Mouse (Mus musculus) bone marrow macrophage, adult 2 months (primary cell): ENCODE measurements around the gene Gna11. TPM values are rescaled to one million over a fixed set of nuclear protein-coding genes. Genes with fewer than 3 reads are reported as not detected.
A peak's percentile ranks its signal among the peaks of the same experiment; 100 is the strongest.

Experiments
- H3K27ac ChIP-seq: 2 replicates; pipeline ENCODE4 v1.5.1; 2012; ENCODE audit warnings: low read depth, low read length; ENCODE audit not compliant: insufficient read depth
- H3K4me1 ChIP-seq: 2 replicates; pipeline ENCODE4 v1.6.1; 2012; ENCODE audit warnings: low read length; ENCODE audit not compliant: control insufficient read depth, insufficient read depth
- H3K4me3 ChIP-seq: 2 replicates; pipeline ENCODE4 v1.5.1; 2012; ENCODE audit warnings: mild to moderate bottlenecking, low read length, moderate library complexity; ENCODE audit not compliant: insufficient read depth
- CTCF ChIP-seq: IDR thresholded peaks from 2 replicates; pipeline ENCODE4 v1.5.1; 2012; ENCODE audit warnings: low read depth, mild to moderate bottlenecking, low read length, moderate library complexity
- POLR2A ChIP-seq: IDR thresholded peaks from 2 replicates; pipeline ENCODE4 v1.6.1; 2012; ENCODE audit warnings: mild to moderate bottlenecking, low read depth, low read length, borderline replicate concordance
- polyA plus RNA-seq: library from polyadenylated mRNA; stranded (reverse); fragments of >200 nt; gene quantifications from 2 replicates; pipeline ENCODE4 v1.2.4, GENCODE M21; 2012; ENCODE audit not compliant: missing spikeins, insufficient read depth, insufficient read length

Gene Gna11
- polyA plus RNA-seq, 1 experiment: 10.5 TPM

DNA sequence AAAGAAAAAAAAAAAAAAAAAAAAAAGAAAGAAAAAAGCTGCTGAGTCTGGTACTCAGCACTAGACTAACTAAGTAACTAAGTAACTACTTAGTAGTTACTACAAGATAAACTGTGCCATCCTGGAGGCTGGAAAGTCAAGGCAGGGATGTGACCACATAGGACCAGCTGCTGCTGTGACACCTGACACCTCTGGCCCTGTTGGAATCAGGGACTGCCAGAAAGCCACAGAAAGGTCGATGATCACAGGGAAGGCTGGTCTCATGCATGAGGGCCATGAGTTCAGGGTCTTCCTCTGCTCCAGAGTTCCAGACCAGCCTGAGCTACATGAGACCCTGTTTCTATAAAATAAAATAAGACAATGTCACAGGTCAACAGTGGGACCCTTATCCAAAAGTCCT is 12.5 kb upstream of the Gna11 start:
- H3K4me3 ChIP-seq: no peak overlapping the region
- TF ChIP-seq POLR2A (no peak), CTCF (no peak)
- H3K27ac ChIP-seq: no peak overlapping the region
- peaks cover 9% of the 10 kb centered on the region for H3K4me1 ChIP-seq

DNA sequence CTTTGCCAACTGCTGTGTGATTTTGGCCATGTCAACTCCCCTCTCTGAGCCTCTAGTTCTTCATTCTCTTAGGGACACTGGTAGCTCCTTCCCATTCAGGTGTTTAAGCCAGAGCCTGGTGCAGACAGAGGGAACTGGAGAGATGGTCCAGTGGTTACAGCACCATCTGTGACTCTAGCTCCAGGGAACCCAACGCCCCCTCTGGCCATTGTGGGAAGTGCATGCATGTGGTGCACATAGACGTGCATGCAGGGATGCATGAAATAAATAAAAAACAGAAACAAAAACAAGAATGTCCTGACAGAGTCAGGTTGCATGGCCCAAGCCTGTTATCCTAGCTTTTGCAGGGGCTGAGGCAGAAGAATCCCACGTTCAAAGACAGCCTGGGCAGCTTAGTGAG is 11.3 kb upstream of the Gna11 start:
- H3K27ac ChIP-seq: no peak overlapping the region
- H3K4me3 ChIP-seq: no peak overlapping the region
- peaks cover 2% of the 10 kb centered on the region for H3K4me1 ChIP-seq
- TF ChIP-seq CTCF: 0 out of 2 replicates have a peak, but pooled peaks have one; percentile 26
- no peak for TF ChIP-seq POLR2A

DNA sequence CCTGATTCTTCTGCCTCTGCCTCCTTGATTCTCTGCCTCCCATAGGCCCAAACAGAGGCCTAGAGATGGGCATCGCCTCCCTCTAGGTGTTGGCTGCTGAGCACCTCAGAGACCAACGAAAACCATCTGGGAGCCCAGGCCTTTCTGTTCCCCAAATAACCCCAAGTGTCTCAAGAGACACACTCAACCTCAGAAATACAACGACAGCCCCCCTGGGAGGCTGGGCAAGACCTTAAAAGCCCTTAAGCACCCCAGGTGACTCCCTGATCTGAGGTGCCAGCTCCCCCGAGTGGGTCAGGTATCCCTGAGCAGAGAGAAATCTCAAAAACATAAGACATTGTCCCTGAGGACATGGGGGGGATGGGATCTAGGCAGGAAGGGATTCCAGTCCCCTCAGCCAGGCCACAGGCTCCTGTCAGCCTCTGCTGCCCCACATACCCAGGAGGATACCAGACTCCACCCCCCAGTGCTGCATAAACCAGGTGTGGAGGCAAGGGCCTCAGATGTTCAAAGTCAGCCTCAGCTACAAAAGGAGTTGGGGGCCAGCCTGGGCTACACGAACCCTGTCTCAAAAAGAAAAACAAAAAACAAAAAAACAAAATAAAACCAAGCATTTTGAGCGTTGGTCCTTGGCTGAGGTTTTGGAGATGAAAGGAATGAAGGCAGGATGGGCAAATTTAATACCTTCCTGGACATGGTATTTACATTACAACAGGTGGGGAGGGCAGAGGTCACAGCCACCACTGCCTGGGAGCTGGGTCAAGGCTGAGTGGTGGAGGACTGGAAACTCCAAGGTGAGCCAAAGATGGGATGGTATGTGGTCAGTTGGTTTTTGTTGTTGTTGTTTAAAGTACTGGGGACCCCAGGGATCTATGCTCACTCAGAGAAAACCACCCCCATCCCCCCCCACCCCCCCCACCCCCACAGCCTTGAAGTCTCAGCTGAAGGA is 9.1 kb upstream of the Gna11 start:
- H3K4me1 ChIP-seq: no peaks in the 10 kb centered on the region; the same call in 1 of the 2 replicates
- H3K4me3 ChIP-seq: no peak overlapping the region
- TF ChIP-seq CTCF: no peak
- TF ChIP-seq POLR2A: no peak
- H3K27ac ChIP-seq: no peak overlapping the region

DNA sequence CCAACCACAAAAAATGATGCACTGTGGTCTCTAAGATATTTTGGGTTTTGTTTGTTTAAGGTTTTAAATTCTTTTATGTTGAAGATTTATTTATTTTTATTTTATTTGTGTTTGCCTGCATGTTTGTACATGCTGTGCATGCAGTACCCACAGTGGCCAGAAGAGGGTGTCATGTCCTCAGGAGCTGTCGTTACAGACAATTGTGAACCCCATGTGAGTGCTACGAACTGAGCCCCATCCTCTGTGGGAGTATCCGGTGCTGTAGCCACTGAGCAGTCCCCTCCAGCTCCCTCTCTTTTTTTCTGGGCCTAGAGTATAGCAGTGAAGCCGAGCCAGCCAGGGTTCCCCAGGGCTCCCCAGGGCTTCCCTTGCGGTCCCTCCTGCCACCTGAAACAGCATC is 8.2 kb upstream of the Gna11 start:
- Histone ChIP-seq H3K27ac (no peak overlapping the region), H3K4me3 (no peak overlapping the region), H3K4me1 (no peaks in the 10 kb centered on the region)
- no peak for TF ChIP-seq POLR2A
- peak; percentile 49 for TF ChIP-seq CTCF

DNA sequence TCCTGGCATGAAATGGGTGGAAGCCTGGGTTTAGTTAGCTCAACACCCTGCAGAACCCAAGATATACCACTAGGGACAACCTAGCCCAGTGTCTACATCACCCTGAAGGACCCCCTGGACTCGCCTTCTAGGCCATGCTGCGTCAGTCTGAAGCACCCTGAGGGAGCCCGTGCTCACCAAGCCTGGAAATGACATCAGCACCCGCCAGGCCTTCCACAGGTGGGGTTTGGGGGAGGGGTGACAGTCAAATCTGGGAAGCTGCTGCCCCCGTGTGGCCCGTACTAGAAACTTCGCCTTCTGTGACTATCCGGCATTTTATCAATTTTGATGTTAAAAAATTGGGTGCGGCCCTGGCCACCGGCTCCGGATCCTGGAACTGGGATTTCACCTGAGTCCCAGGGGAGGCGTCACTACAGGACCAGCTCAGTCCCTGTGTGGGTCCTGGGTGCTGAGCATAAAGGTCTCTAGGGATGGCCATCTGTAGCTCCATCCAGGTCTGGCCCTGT is 6.7 kb upstream of the Gna11 start:
- Histone ChIP-seq H3K4me1 (no peaks in the 10 kb centered on the region), H3K27ac (no peak overlapping the region), H3K4me3 (no peak overlapping the region)
- no peak for TF ChIP-seq POLR2A
- peak; percentile 100 for TF ChIP-seq CTCF

DNA sequence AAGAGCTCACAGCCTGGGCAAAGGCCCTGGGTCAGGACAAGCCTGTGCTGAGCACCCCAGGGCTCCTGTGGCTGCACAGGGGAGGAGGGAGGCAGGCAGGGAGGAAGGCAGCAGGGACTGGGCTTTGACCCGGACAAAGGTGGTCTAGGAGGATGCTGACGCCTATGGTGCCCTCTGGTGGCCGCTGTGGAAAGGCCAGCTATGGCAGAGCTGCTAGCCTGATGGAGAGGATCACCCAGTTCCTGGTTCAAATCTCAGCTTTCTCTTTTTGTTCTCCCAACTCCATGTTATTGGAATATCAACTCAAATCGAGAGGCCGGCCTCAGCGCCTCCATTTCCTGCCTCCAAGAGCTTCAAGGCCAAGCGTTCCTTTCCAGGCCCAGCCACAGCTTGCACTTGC is 5.3 kb upstream of the Gna11 start:
- no peak for TF ChIP-seq POLR2A
- TF ChIP-seq CTCF: peak; percentile 48; the same call in 1 of the 2 replicates
- no peak overlapping the region for H3K27ac ChIP-seq
- H3K4me1 ChIP-seq: no peaks in the 10 kb centered on the region
- no peak overlapping the region for H3K4me3 ChIP-seq

DNA sequence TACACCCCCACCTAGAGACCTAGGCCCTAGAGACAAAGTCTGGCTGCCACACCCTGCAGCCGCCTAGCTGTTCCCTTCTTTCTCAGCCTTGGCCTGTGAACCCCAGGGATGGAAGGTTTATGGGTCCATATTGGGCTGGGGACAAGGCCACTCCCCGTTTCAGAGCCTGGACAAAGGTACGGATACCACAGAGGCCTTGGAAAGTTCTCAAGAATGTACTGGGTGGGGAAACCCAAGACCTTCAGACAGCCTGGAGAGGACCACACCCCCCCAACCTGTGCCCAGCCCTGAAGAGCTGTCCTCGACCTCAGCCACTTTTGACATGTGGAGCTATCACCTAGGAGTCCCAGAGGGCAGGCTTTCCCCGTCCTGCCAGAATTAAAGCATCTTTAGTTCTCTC is 4.0 kb upstream of the Gna11 start:
- Histone ChIP-seq H3K27ac (no peak overlapping the region), H3K4me1 (no peaks in the 10 kb centered on the region), H3K4me3 (no peak overlapping the region)
- TF ChIP-seq CTCF: no peak
- no peak for TF ChIP-seq POLR2A

DNA sequence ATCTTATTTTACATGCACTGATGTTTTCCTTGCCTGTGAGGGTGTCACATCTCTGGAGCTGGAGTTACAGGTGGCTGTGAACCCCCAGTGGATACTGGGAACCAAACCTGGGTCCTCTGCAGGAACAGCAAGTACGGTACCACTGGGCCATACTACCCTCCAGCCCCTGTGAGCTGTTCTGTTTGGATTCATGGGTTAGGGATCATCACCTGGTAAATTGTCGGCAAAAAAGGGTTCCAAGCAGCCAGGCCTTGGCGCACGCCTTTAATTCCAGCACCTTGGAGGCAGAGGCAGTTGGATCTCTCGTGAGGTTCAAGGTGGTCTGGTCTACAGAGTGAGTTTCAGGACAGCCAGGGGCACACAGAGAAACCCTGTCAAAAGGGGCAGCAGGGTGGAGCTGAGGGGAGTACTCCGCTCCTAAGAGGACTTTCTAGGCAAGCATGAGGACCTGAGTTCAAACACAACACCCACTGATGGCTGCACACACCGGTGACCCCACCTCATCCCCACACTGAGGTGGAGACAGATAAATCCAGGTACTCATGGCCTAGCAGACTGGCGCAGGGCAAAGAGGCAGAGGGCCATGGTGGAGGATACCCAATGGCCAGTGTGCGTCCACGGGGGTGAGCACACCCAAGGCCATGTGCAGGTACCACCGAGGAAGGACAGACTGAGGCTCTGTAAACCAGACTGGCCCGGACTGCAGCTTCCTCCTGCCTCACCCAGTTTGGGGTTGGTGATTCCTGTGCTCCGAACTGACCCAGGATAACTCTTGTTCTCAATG is 2.0 kb upstream of the Gna11 start:
- Histone ChIP-seq H3K4me3 (no peak overlapping the region), H3K4me1 (peaks cover 17% of the 10 kb centered on the region), H3K27ac (no peak overlapping the region)
- TF ChIP-seq POLR2A (no peak), CTCF (no peak)

DNA sequence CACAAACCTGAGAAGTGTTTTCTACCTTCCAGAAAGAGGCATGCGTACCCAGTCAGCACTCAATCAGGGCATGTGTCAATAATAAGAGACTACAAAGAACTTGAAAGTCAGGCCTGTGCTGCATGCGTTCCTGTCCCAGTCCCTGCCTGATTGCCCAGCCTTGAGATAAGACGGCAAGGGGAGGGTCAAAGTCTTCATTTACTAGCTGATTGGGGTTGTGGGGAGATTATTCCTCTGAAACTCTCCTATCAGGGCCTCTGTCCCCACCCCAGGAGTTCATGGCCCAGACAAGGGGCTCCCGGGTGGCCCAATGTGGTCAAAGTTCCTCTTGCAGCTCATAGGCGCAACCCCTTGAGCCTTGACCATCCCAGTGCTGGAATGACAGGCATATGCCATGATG is 1.3 kb upstream of the Gna11 start:
- Histone ChIP-seq H3K4me1 (peaks cover 18% of the 10 kb centered on the region), H3K27ac (no peak overlapping the region), H3K4me3 (no peak overlapping the region)
- TF ChIP-seq CTCF (no peak), POLR2A (no peak)
